Mouse (Mus musculus) lung, postnatal 0 days (tissue): Measurements from ENCODE around the gene Shbg. TPM values are rescaled to one million over a fixed set of nuclear protein-coding genes. Genes with fewer than 3 reads are reported as not detected.
"Not testable (repeated sequence)": the region's sequence is repeated elsewhere in the genome, so short reads cannot be mapped to it uniquely, and the experiment has no call there.

Experiments
- ATAC-seq: fragments of 200-750 bp; cut with Nextera tagmentation; 2 replicates; pipeline ENCODE4 v1.8.0; 2017; ENCODE audit warnings: moderate library complexity
- DNase-seq: peaks from one replicate; pipeline ENCODE4 v3.0.0-alpha.2; 2016; ENCODE audit warnings: low spot score
- H3K27ac ChIP-seq: fragments of 300-500 bp; sonication (generic); 2 replicates; pipeline ENCODE4 v1.5.1; 2014; ENCODE audit warnings: antibody characterized with exemption, mild to moderate bottlenecking, low read length, mixed read lengths
- H3K27me3 ChIP-seq: fragments of 300-500 bp; sonication (generic); replicated peaks from 2 replicates; pipeline ENCODE4 v1.6.1; 2014; ENCODE audit warnings: low read length, mixed read lengths; ENCODE audit not compliant: insufficient read depth
- H3K36me3 ChIP-seq: fragments of 300-500 bp; sonication (generic); 2 replicates; pipeline ENCODE4 v1.6.1; 2014; ENCODE audit warnings: low read length, mixed read lengths; ENCODE audit not compliant: insufficient read depth
- H3K4me1 ChIP-seq: fragments of 300-500 bp; sonication (generic); 2 replicates; pipeline ENCODE4 v1.6.1; 2014; ENCODE audit warnings: antibody characterized with exemption, low read depth, low read length, mixed read lengths; ENCODE audit not compliant: insufficient read depth
- H3K4me2 ChIP-seq: fragments of 300-500 bp; sonication (generic); replicated peaks from 2 replicates; pipeline ENCODE4 v1.6.1; 2014; ENCODE audit warnings: low read depth, mild to moderate bottlenecking, low read length, moderate library complexity, mixed read lengths
- H3K4me3 ChIP-seq: fragments of 300-500 bp; sonication (generic); 2 replicates; pipeline ENCODE4 v1.5.1; 2014; ENCODE audit warnings: low read depth, low read length
- H3K9ac ChIP-seq: fragments of 300-500 bp; sonication (generic); replicated peaks from 2 replicates; pipeline ENCODE4 v1.6.1; 2014; ENCODE audit warnings: low read depth, mild to moderate bottlenecking
- H3K9me3 ChIP-seq: fragments of 300-500 bp; sonication (generic); 2 replicates; pipeline ENCODE4 v1.6.1; 2016; ENCODE audit warnings: low read length, mixed read lengths
- CTCF ChIP-seq: IDR thresholded peaks from 2 replicates; pipeline ENCODE4 v1.5.1; 2016; ENCODE audit warnings: antibody characterized with exemption, mild to moderate bottlenecking
- EP300 ChIP-seq: IDR thresholded peaks from 2 replicates; pipeline ENCODE4 v1.6.1; 2016; ENCODE audit warnings: antibody characterized with exemption, mild to moderate bottlenecking, control low read depth
- WGBS: fragments of 180-500 bp; shearing (Covaris S2); extraction: QIAGEN DNeasy Blood & Tissue Kit; methylation state at CpG from one replicate; pipeline ENCODE4 v1.1.7; 2014; 5-methylcytosine and 5-hydroxymethylcytosine counted together
- polyA plus RNA-seq: library from polyadenylated mRNA; unstranded; fragments of >200 nt; fragmentation: Nextera tagmentation; extraction: Ambion mirVana; gene quantifications from 2 replicates; pipeline ENCODE4 v1.2.1, GENCODE M21; 2015

Gene Shbg
- polyA plus RNA-seq, 1 experiment from 2014 or later, result not detected

DNA sequence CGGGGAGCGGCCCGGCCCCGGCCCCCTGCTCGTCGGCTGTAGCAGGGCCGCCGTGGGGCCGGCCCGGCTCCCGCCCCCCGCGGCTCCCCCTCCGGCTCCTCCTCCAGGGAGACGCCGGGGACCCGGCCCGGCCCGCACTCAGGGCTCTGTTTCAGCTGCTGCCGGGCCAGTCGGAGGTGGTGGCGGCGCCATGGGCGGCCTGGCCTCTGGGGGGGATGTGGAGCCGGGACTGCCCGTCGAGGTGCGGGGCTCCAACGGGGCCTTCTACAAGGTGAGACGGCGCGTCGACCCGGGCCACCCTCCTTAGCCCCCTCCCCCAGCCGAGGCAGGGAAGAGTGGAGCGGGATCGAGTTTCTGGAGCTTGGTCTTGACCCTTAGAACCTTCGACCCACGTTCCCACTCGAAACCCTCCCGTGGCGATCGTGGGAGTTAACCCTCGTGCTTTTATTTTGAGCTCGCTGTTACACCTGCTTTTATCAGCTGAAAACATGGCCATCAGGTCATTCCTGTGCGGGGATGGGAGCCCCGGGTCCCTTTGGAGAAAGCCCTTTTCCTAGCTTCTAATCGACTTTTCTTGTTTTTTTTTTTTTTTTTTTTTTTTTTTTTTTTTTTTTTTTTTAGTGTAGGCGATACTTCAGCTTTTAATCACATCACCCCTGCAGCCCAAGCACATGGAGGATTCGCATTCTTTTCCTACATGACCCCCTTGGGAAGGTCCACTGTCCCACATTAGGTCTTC is 15.6 kb upstream of the Shbg start:
- H3K27me3 ChIP-seq, result no peaks in the 10 kb centered on the region
- peak overlapping the region; percentile 88 for H3K9ac ChIP-seq
- 2% methylated on average over 39 of the region's 50 CpGs for WGBS
- H3K4me3 ChIP-seq, result peak overlapping the region; percentile 77
- H3K36me3 ChIP-seq, result no peaks in the 10 kb centered on the region
- DNase-seq (peak; percentile 74), ATAC-seq (peak; percentile 73)
- peak overlapping the region; percentile 96 for H3K27ac ChIP-seq
- TF ChIP-seq CTCF (no peak; the same call in 1 of the 2 replicates), EP300 (no peak)
- H3K4me2 ChIP-seq, result peak overlapping the region; percentile 85
- no peaks in the 10 kb centered on the region for H3K9me3 ChIP-seq
- no peaks in the 10 kb centered on the region; the same call in 1 of the 2 replicates for H3K4me1 ChIP-seq

GRCm38 (mm10) chr11:69632284-69633089 is 14.8 kb upstream of the Shbg start, which contains the start of gene Fxr2:
Gene Fxr2, plus strand, starts transcription at chr11:69632990.
- WGBS, result under 1% methylated on average over 22 of the region's 56 CpGs
- no peaks in the 10 kb centered on the region; the same call in 1 of the 2 replicates for H3K4me1 ChIP-seq

GRCm38 (mm10) chr11:69629802-69630201 is 12.1 kb upstream of the Shbg start:
- Histone ChIP-seq H3K36me3 (no peaks in the 10 kb centered on the region), H3K4me3 (no peak overlapping the region), H3K4me2 (no peak overlapping the region), H3K9ac (no peak overlapping the region), H3K4me1 (no peaks in the 10 kb centered on the region; the same call in 1 of the 2 replicates), H3K9me3 (no peaks in the 10 kb centered on the region), H3K27ac (no peak overlapping the region), H3K27me3 (no peaks in the 10 kb centered on the region)
- DNase-seq (peak; percentile 49), ATAC-seq (no peak)
- 76% methylated on average over 1 of the region's 1 CpGs for WGBS
- no peak for TF ChIP-seq EP300
- TF ChIP-seq CTCF, result peak; percentile 67

More at GRCm38 (mm10) chr11:69632284-69633089, 14.8 kb upstream of the Shbg start, which contains the start of gene Fxr2:
- peak within 1 kb of the TSS; percentile 96 for H3K27ac ChIP-seq
- ATAC-seq (peak; percentile 96), DNase-seq (peak; percentile 99)
- H3K9ac ChIP-seq, result peak within 1 kb of the TSS; percentile 88
- H3K9me3 ChIP-seq, result no peaks in the 10 kb centered on the region
- TF ChIP-seq EP300 (no peak), CTCF (peak; percentile 90)
- H3K27me3 ChIP-seq, result no peaks in the 10 kb centered on the region
- H3K4me2 ChIP-seq, result peak within 1 kb of the TSS; percentile 85
- H3K4me3 ChIP-seq, result peak within 1 kb of the TSS; percentile 77
- no peaks in the 10 kb centered on the region for H3K36me3 ChIP-seq

- peak; percentile 83 for DNase-seq
- 34% methylated on average over 6 of the region's 6 CpGs for WGBS
Measured at GRCm38 (mm10) chr11:69628286-69628685, 10.6 kb upstream of the Shbg start.

GRCm38 (mm10) chr11:69624339-69624738 is 6.6 kb upstream of the Shbg start:
- not testable (repeated sequence) for H3K4me2 ChIP-seq, DNase-seq, H3K4me1 ChIP-seq, ATAC-seq, H3K27ac ChIP-seq, H3K9me3 ChIP-seq, H3K4me3 ChIP-seq, H3K27me3 ChIP-seq, H3K36me3 ChIP-seq, H3K9ac ChIP-seq
- 68% methylated on average over 2 of the region's 2 CpGs for WGBS

More at GRCm38 (mm10) chr11:69628286-69628685, 10.6 kb upstream of the Shbg start:
- no peak for TF ChIP-seq EP300
- TF ChIP-seq CTCF, result peak; percentile 98
- H3K9me3 ChIP-seq, result no peaks in the 10 kb centered on the region
- no peaks in the 10 kb centered on the region for H3K36me3 ChIP-seq
- H3K4me3 ChIP-seq, result no peak overlapping the region
- no peaks in the 10 kb centered on the region for H3K27me3 ChIP-seq
- no peak overlapping the region for H3K27ac ChIP-seq
- H3K4me2 ChIP-seq, result no peak overlapping the region
- ATAC-seq, result no peak
- H3K9ac ChIP-seq, result no peak overlapping the region
- no peaks in the 10 kb centered on the region for H3K4me1 ChIP-seq

GRCm38 (mm10) chr11:69623006-69623405 is 5.3 kb upstream of the Shbg start:
- Histone ChIP-seq H3K36me3 (no peaks in the 10 kb centered on the region), H3K27me3 (no peaks in the 10 kb centered on the region), H3K4me1 (no peaks in the 10 kb centered on the region), H3K9me3 (no peaks in the 10 kb centered on the region), H3K4me2 (no peak overlapping the region), H3K9ac (no peak overlapping the region), H3K4me3 (no peak overlapping the region), H3K27ac (no peak overlapping the region)
- DNase-seq, result no peak
- ATAC-seq, result no peak
- WGBS, result 70% methylated on average over 4 of the region's 4 CpGs
- TF ChIP-seq CTCF, result no peak
- no peak for TF ChIP-seq EP300
